Mouse (Mus musculus) kidney, adult 2 months (tissue): Measurements from ENCODE around the gene Tpcn2.

Experiments
- CTCF ChIP-seq: fragments of 200-500 bp; conservative IDR thresholded peaks from 2 replicates; pipeline ENCODE4 v1.5.1; 2011; ENCODE audit warnings: low read depth, mild to moderate bottlenecking, control low read depth, low read length, moderate library complexity, mixed read lengths; ENCODE audit not compliant: insufficient read depth, insufficient read length
- POLR2A ChIP-seq: fragments of 200-500 bp; IDR thresholded peaks from one replicate; pipeline ENCODE4 v1.6.1; 2011; ENCODE audit warnings: low read depth, low read length, control low read depth

DNA sequence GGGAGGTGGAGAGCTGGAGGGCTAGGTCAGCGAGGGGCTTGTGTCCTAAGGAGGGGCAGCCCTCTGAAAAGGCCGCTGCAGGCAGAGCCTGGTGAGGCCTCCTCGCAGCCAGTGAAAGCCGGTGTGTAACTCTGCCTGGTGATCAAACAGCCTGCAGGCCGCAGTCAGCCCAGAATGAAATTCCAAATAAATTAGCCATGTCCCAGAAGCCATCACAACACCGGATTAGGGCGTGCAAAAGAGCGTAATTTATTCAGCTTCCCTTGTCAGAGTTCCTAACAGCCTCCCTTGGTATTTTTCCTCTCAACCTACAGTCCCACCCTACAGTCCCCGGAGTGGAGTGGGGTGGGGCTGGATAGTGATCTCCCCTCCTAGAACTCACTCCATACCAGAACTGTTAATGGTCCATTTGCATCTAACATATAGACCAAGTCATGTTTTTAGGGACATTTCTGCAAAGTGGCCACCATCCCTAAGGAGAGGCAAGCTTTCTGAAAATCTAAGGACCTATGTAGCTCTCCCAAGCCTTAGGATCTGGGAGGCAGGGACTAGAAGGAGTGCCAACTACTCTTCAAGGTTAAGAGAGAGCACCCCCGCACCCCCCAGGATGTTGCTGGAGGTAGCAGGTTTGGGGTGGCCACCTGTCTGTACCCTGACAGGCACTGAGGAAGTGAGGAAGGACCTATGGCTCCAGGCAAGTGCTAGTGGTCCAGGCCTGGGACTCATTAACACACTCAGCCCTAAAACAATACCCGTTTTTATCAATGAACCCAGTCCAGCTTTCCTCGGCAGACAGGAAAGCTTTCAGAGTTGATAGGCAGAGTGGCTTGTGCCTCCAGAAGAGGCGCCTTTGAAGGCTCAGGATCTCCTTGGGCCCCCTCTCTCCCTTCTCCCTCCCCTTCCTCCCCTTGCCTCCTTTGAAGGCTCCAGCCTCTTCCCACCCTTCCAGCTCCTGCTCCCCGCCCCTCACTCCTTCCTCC lies 71.8 kb downstream of the Tpcn2 start:
- TF ChIP-seq POLR2A (no peak), CTCF (no peak)
